Mouse (Mus musculus) G1E (cell line): Measurements from ENCODE around the gene Chd4. TPM values are rescaled to one million over a fixed set of nuclear protein-coding genes. Genes with fewer than 3 reads are reported as not detected.
A peak's percentile ranks its signal among the peaks of the same experiment; 100 is the strongest.

ENCODE experiments used
- ATAC-seq: 2 replicates; pipeline ENCODE4 v1.8.0; 2016; ENCODE audit warnings: mild to moderate bottlenecking; ENCODE audit not compliant: insufficient number of reproducible peaks, poor library complexity, low FRiP score, severe bottlenecking; ENCODE audit errors: extremely low read depth
- DNase-seq: peaks from one replicate; pipeline ENCODE4 v3.0.0; 2012; ENCODE audit warnings: low spot score
- H3K27me3 ChIP-seq: 2 replicates; pipeline ENCODE4 v1.6.1; 2012; ENCODE audit warnings: mild to moderate bottlenecking, low read length, inconsistent platforms; ENCODE audit not compliant: insufficient read depth
- H3K36me3 ChIP-seq: replicated peaks from 2 replicates; pipeline ENCODE3; 2012; ENCODE audit warnings: mild to moderate bottlenecking, inconsistent platforms
- H3K4me1 ChIP-seq: 2 replicates; pipeline ENCODE4 v1.6.1; 2012; ENCODE audit warnings: low read depth, low read length, inconsistent platforms, mixed read lengths; ENCODE audit not compliant: insufficient read depth
- H3K4me3 ChIP-seq: 2 replicates; pipeline ENCODE4 v1.5.1; 2012; ENCODE audit warnings: low read depth, mild to moderate bottlenecking, inconsistent platforms, low read length, moderate library complexity, mixed read lengths
- H3K9me3 ChIP-seq: replicated peaks from 2 replicates; pipeline ENCODE4 v1.6.1; 2012; ENCODE audit warnings: inconsistent platforms
- CTCF ChIP-seq: IDR thresholded peaks from 2 replicates; pipeline ENCODE4 v1.5.1; 2012; ENCODE audit warnings: low read depth, low read length, inconsistent platforms, mixed read lengths
- GATA1 ChIP-seq: IDR thresholded peaks from 2 replicates; pipeline ENCODE4 v1.6.1; 2012; ENCODE audit warnings: borderline replicate concordance, low read length, inconsistent platforms, mixed read lengths
- GATA2 ChIP-seq: IDR thresholded peaks from 2 replicates; pipeline ENCODE4 v1.6.1; 2012; ENCODE audit warnings: low read depth, low read length, inconsistent platforms, borderline replicate concordance
- POLR2AphosphoS5 ChIP-seq: IDR thresholded peaks from 2 replicates; pipeline ENCODE4 v1.6.1; 2012; ENCODE audit warnings: low read depth, low read length, inconsistent platforms; ENCODE audit not compliant: insufficient replicate concordance
- TAL1 ChIP-seq: conservative IDR thresholded peaks from 2 replicates; pipeline ENCODE4 v1.6.1; 2012; ENCODE audit warnings: low read depth, low read length, inconsistent platforms, mixed read lengths
- polyA plus RNA-seq: library from polyadenylated mRNA; stranded (reverse); fragments of >175 nt; gene quantifications from 2 replicates; pipeline ENCODE4 v1.2.3, GENCODE M21; 2012
- total RNA-seq, 2 experiments: library from RNA; stranded (forward) in 1 of 2; stranded (reverse) in 1 of 2; fragments of 200-1000 nt in 1 of 2; fragments of >200 nt in 1 of 2; fragmentation: Nextera tagmentation in 1 of 2; gene quantifications; 2 replicates each; pipeline ENCODE4 v1.2.3; 2014 to 2017

Gene Chd4
- total and polyA plus RNA-seq, 3 experiments: 219 to 362 (median 241) TPM

- ATAC-seq: no peak
Observed at GRCm38 (mm10) chr6:125148251-125148925, 52.6 kb downstream of the Chd4 start.

GRCm38 (mm10) chr6:125148926-125149568 is 53.3 kb downstream of the Chd4 start:
- H3K27me3 ChIP-seq: no peaks in the 10 kb centered on the region
- peak overlapping the region; percentile 40; the same call in 1 of the 2 replicates for H3K4me3 ChIP-seq
- H3K36me3 ChIP-seq: peaks cover 88% of the 10 kb centered on the region
- no peak for DNase-seq
- H3K4me1 ChIP-seq: peaks cover 88% of the 10 kb centered on the region
- no peaks in the 10 kb centered on the region for H3K9me3 ChIP-seq
- ATAC-seq: no peak
- TF ChIP-seq POLR2AphosphoS5: no peak
- TF ChIP-seq GATA1: no peak
- TF ChIP-seq GATA2: no peak
- TF ChIP-seq TAL1: no peak
- no peak for TF ChIP-seq CTCF

More at GRCm38 (mm10) chr6:125148251-125148925, 52.6 kb downstream of the Chd4 start:
- H3K27me3 ChIP-seq: no peaks in the 10 kb centered on the region
- H3K9me3 ChIP-seq: no peaks in the 10 kb centered on the region
- H3K4me1 ChIP-seq: peaks cover 88% of the 10 kb centered on the region
- peaks cover 88% of the 10 kb centered on the region for H3K36me3 ChIP-seq
- H3K4me3 ChIP-seq: peak overlapping the region; percentile 40; the same call in 1 of the 2 replicates
- TF ChIP-seq GATA2: no peak
- TF ChIP-seq POLR2AphosphoS5: no peak
- no peak for TF ChIP-seq GATA1
- no peak for TF ChIP-seq CTCF
- DNase-seq: no peak

- Histone ChIP-seq H3K4me3 (no peak overlapping the region), H3K27me3 (no peaks in the 10 kb centered on the region), H3K4me1 (peaks cover 83% of the 10 kb centered on the region), H3K9me3 (no peaks in the 10 kb centered on the region), H3K36me3 (peaks cover 87% of the 10 kb centered on the region)
- TF ChIP-seq GATA2: no peak
- no peak for DNase-seq
- no peak for ATAC-seq
Observed at GRCm38 (mm10) chr6:125149569-125149950, 53.8 kb downstream of the Chd4 start.

GRCm38 (mm10) chr6:125152212-125153017 is 56.6 kb downstream of the Chd4 start:
- Histone ChIP-seq H3K36me3 (peaks cover 95% of the 10 kb centered on the region), H3K4me1 (peaks cover 80% of the 10 kb centered on the region), H3K27me3 (no peaks in the 10 kb centered on the region), H3K4me3 (peak overlapping the region; percentile 64; the same call in 1 of the 2 replicates), H3K9me3 (no peaks in the 10 kb centered on the region)
- ATAC-seq (peak; percentile 69), DNase-seq (peak; percentile 35)
- TF ChIP-seq TAL1 (no peak), GATA1 (no peak), POLR2AphosphoS5 (no peak), CTCF (no peak), GATA2 (no peak)

- Histone ChIP-seq H3K9me3 (no peaks in the 10 kb centered on the region), H3K4me3 (peak overlapping the region; percentile 64; the same call in 1 of the 2 replicates), H3K4me1 (peaks cover 76% of the 10 kb centered on the region), H3K27me3 (no peaks in the 10 kb centered on the region), H3K36me3 (peaks cover 95% of the 10 kb centered on the region)
- TF ChIP-seq CTCF (no peak), POLR2AphosphoS5 (no peak), GATA2 (no peak), GATA1 (no peak), TAL1 (no peak)
- no peak for ATAC-seq
- DNase-seq: no peak
Observed at GRCm38 (mm10) chr6:125153018-125153389, 57.2 kb downstream of the Chd4 start.

GRCm38 (mm10) chr6:125153682-125154081 is 57.9 kb downstream of the Chd4 start:
- Histone ChIP-seq H3K4me1 (peaks cover 71% of the 10 kb centered on the region), H3K27me3 (no peaks in the 10 kb centered on the region), H3K36me3 (peaks cover 92% of the 10 kb centered on the region), H3K4me3 (no peak overlapping the region), H3K9me3 (no peaks in the 10 kb centered on the region)
- DNase-seq (no peak), ATAC-seq (no peak)
- TF ChIP-seq GATA2 (no peak), TAL1 (no peak), CTCF (no peak), POLR2AphosphoS5 (no peak), GATA1 (no peak)
